Mouse (Mus musculus): ENCODE data around the gene 4930407I10Rik.

4930407I10Rik gene

GRCm38 (mm10) chr15:82058719-82059201 lies at the start of gene 4930407I10Rik:
Gene 4930407I10Rik, plus strand, starts transcription at chr15:82059151.
- no peak for DNase-seq (ENCODE audit: low read depth, low spot score)

DNA sequence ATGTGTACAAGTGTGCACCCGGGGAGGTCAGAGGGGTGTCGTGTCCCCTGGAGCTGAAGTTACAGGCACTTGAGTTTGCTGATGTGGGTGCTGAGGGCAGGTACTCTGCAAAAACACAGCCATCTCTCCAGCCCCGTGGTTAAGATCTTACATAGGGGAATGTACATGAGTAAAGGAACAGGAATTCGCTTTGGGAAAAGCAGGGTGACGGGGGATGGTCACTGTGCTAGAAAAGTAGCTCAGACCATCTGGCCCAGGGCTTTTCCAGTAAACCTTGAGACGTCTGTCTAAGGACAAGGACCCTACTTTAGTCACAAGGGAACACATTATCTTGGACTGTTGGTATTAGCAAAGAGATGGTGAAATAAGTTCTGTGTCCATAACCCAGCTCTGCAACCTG lies 47.0 kb upstream of the 4930407I10Rik start:
- DNase-seq (ENCODE audit: low read depth, low spot score), result no peak

DNA sequence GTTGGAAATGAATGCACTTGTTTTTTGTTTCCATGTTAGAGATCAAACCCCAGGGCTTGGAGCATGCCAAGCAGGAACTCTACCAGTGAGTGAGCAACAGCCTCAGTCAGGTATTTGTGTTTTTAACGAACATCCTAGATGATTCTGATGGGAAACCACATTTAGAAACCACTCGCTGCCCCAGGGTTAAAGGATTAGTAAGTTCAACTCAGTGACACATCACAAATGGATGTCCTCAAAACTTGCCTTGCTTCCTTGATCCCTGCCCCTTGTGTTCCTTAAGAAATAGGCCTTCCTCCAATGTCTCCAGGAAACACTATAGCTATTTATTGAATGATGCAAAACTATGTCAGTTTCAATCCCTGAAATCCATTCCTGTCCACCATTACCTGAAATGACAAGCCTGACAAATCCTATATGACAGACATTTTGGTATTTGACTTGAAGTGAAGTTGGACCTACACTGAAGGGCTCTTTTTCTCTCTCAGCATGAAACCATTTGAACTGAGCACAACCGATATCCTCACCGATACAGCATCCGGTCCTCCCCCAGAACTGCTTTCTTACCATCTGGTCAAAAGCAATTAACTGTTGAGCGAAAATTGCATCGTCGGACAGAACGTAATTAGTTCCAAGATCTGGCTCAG lies 44.1 kb upstream of the 4930407I10Rik start:
- DNase-seq (ENCODE audit: low read depth, low spot score), result no peak

DNA sequence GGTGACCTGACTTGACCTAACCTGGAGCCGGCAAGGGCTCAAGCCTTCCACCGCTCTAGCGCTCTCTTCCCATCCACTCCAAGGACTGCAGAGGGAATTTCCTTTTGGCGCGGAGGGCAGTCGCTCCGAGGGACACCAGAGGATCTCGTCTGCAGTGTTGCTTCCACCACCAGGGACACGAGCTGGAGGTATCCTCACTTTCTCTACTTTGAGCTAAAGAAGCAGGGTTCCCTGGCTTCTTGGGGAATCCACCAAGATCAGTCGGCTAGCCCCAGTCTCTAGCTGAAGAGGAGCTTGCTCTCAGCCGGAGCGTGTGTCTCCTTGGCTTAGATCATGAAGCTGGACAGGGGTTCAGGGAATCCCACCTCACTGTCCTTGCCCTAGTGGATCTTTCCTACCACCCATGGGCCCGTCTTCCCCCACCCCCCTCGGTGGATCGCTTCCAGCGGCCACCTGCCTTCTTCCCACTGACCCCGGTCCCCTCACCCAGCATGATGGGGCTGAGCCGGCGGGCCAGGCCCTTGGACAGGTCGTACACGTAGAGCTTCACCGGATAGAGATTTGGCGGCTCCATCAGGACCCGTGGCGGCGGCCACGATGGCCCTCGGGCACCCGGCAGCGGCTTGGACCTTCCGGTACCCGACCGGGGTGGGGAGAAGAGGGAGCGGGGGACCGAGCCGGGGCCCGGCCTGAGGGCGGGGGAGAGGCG lies 43.4 kb upstream of the 4930407I10Rik start:
- DNase-seq (ENCODE audit: low read depth, low spot score), result peak; percentile 31

- peak; percentile 99 for DNase-seq (ENCODE audit: low read depth, low spot score)
These were observed 42.7 kb upstream of the 4930407I10Rik start for GRCm38 (mm10) chr15:82016101-82016808.

- no peak for DNase-seq (ENCODE audit: low read depth, low spot score)
These were observed 42.1 kb upstream of the 4930407I10Rik start for GRCm38 (mm10) chr15:82016830-82017229.

DNA sequence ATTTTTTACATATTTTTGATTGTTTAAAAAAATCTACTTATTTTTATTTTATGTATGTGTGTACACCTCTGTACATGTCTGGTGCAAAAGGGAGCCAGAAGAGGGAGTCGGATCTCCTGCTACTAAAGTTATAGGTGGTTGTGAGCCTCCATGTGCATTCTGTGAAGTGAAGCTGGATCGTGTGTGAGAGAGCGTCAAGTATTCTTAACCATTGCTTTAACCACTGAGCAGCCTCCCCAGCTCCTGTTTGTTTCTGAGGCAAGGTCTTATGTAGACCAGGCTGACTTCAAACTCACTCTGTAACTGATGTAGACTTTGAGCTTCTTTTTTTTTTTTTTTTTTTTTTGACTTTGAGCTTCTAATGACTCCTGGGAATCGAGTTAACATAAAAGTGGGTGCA lies 41.5 kb upstream of the 4930407I10Rik start:
- DNase-seq (ENCODE audit: low read depth, low spot score), result no peak

DNA sequence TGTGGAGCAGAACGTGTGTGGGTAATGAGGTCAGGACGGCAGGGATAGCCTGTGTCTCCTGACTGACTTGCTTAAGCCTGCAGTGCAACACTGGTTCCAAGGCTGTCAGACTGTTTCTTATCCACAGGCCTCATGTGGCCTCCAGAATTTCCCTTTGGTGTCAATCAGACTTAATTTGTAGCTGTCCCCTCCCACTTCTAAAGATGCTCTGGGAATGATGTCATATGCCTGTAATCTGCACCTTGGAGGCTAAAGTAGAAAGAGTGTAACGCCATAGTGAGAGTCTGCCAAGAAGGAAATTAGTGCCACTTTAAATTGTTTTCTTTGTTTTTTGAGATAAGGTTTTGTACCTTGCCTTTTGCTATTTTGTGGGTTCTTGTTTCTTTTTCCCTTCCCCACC lies 39.7 kb upstream of the 4930407I10Rik start:
- no peak for DNase-seq (ENCODE audit: low read depth, low spot score)

GRCm38 (mm10) chr15:82022535-82023088 lies 36.3 kb upstream of the 4930407I10Rik start:
- no peak for DNase-seq (ENCODE audit: low read depth, low spot score)

GRCm38 (mm10) chr15:82023965-82024635 lies 34.9 kb upstream of the 4930407I10Rik start:
- DNase-seq (ENCODE audit: low read depth, low spot score), result no peak

DNA sequence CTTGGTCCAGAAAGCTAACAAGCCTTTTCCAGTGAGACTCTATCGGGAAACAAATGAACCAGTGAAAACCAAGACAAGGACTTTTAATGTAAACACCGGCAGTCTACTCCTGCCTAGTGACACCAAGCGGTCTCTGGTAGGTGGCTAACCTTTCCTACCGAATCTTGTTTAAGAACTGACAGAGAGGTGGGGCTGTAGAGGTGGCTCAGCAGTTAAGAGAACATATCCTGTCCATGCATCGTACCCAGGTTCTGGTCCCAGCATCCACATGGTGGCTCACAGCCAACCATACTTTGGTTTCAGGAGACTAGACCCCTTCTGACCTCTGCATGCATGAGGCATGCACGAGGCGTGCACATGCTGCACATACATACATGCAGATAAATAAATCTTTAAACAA lies 31.7 kb upstream of the 4930407I10Rik start:
- DNase-seq (ENCODE audit: low read depth, low spot score), result no peak

DNA sequence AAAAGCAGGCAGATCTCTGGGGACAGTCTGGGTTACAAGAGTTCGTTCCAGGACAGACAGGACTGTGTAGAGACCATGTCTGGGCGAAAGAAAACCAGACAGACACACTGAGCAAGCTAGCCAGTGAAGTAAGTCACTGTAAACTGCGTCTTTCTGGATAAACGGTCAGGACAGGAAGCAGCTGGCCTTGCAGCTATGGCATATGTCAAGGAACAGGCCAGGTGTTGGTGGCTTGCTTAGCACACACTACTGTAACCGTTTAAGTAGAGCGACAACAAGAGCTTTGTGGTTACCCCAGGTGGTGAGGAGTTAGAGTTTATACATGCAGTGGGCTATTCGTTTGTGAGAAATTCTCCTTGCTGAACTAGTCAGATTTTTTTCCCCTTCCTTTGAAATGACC lies 31.2 kb upstream of the 4930407I10Rik start:
- DNase-seq (ENCODE audit: low read depth, low spot score), result no peak

- no peak for DNase-seq (ENCODE audit: low read depth, low spot score)
These were observed 26.6 kb upstream of the 4930407I10Rik start for GRCm38 (mm10) chr15:82032386-82032785.

GRCm38 (mm10) chr15:82033762-82034161 lies 25.2 kb upstream of the 4930407I10Rik start, which contains the start of gene Desi1:
Gene Desi1, minus strand, starts transcription at chr15:82033862.
- DNase-seq (ENCODE audit: low read depth, low spot score), result no peak

DNA sequence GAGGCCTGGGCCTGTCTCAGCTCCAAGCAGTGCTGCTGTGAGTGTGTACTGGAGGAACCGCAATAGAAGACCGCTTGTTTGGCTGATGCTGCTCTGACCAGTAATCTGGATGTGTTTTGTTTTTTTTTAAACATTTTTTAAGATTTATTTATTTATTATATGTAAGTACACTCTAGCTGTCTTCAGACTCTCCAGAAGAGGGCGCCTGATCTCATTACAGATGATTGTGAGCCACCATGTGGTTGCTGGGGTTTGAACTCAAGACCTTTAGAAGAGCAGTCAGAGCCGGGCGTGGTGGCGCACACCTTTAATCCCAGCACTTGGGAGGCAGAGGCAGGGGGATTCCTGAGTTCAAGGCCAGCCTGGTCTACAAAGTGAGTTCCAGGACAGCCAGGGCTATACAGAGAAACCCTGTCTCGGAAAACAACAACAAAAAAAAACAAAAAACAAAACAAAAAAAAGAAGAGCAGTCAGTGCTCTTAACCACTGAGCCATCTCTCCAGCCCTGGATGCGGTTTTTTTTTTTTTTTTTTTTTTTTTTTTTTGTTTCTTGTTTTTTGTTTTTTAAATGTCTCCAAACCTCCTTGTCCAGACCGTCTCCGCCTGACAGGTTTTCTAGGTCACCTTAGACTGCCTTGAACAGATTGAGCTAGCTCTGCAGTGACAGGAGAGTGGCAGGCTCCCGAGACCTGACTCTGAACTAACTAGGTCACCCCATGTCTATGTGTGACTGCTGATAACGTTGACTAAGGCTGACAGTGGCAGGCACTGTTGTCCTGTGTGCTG lies 22.9 kb upstream of the 4930407I10Rik start:
- DNase-seq (ENCODE audit: low read depth, low spot score), result peak; percentile 78

- peak; percentile 77 for DNase-seq (ENCODE audit: low read depth, low spot score)
These were observed 18.3 kb upstream of the 4930407I10Rik start for GRCm38 (mm10) chr15:82040650-82041049.

DNA sequence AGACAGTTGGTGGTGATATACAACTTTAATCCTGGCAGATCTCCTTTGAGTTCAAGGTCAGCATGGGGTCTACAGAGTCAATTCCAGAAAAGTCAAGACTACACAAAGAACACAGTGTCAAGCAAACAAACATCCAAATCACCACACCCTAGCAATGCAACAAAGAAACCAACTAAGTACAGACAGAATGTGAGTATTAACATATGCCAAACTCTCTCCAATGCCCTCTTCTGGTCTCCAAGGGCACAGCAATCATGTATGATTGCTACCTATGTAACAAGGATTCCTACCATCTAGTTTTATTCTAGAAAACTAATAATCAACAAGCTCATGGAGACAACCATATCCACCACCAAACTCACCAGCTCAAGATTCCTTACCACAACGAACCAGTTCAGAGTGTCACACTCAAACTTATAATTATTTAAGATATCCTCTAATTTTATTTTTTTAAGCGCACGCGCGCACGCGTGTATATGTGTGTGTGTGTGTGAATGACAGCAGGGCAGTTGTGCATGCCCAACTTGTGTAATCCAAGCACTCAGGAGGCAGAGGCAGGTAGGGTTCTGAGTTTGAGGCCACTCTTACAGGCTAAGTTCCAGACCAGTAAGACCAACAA lies 14.7 kb upstream of the 4930407I10Rik start:
- DNase-seq (ENCODE audit: low read depth, low spot score), result peak; percentile 75

DNA sequence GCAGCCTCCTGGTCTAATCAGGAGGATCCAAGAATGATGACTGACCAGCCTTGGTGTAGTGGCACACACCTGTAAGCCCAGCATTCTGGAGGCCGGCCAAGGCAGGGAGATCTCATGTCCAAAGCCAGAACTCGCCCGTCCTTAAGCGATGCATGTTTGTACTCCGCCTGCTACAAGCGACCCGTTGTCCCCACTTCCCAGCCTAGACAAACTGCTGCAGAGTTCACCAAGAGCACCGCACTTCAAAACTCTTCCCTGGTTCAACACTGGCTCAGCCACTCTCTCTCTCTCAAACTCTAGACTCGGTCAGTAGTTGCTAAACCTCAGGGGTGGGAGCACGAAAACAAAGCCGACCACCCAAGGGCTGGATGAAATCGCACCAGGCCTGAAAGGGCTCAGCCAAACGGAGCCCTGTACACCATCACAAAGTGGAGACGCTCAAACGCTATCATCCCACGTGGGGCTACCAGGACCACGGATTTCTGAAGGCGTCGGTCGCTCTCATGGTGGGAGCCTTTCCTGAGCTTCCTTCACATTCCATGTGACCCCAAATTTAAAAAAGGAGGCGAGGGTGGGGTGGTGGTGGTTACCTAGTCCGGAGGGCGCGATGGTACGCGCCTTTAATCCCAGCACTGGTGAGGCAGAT lies 12.6 kb upstream of the 4930407I10Rik start:
- DNase-seq (ENCODE audit: low read depth, low spot score), result peak; percentile 42

DNA sequence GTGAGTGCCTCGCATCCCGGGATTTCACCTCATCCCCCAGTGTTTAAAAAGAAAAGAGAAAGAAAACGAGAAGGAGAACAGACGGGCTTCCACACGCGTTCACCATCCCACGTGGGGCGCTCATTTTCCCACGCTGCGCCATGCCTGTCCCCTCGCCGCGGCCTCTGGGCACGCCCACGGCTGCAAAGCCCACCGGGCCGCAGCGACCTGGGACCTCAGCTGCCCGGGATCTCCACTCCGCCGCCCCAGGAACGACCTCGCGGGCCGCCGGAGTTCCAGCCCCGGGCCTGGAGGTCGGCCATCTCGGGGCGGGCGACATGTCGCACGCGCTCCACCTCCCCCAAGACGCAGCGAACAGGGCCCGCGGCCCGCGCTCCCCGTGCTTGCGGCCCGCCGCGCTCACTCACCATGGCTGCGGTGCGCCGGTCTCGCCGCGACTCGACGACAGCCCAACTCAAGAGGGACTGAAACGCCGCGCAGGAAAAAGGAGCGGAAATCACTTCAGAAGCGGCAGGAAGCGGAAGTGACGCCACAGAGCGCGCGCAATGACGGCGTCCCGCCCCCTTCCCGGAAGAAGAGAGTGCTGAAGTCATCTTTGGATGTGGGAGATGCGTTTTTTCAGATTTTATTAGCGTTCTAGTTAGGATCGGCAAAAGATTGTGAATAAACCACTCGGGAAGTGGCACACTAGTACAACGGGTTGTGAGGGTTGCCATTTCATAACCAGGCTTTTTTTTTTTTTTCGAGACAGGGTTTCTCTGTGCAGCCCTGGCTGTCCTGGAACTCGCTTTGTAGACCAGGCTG lies 11.7 kb upstream of the 4930407I10Rik start, which contains the start of gene Snu13:
TSS of gene Snu13 (minus strand) at position 519 of the 804 bp plus-strand sequence.
- DNase-seq (ENCODE audit: low read depth, low spot score), result peak; percentile 92

Measured in ZHBTc4 (cell line).